Mouse (Mus musculus): ENCODE measurements around the gene Ppp2r5a. TPM values are rescaled to one million over a fixed set of nuclear protein-coding genes. Genes with fewer than 3 reads are reported as not detected.

Ppp2r5a gene
- polyA plus RNA-seq, 2 experiments = 30.3 to 40.1 TPM

GRCm38 (mm10) chr1:191304216-191304615, 98.9 kb downstream of the Ppp2r5a start:
- Histone ChIP-seq H3K27me3 (ENCODE audit: control insufficient read depth, insufficient read depth, low read length) (no peaks in the 10 kb centered on the region), H3K36me3 (ENCODE audit: control insufficient read depth, insufficient read depth, low read length) (peaks cover 12% of the 10 kb centered on the region; the same call in 1 of the 2 replicates), H3K4me2 (replicated peaks; ENCODE audit: low read depth, low read length, severe bottlenecking) (no peak overlapping the region), H3K4me1 (ENCODE audit: control insufficient read depth, insufficient read depth, low read length) (no peaks in the 10 kb centered on the region), H3K9me3 (ENCODE audit: control insufficient read depth, low read length) (no peaks in the 10 kb centered on the region), H3K4me3 (replicated peaks; ENCODE audit: low read length) (no peak overlapping the region), H3K27ac (replicated peaks; ENCODE audit: low read depth, low read length) (no peak overlapping the region), H3K9ac (ENCODE audit: low read depth, low read length, severe bottlenecking) (no peak overlapping the region)
- DNase-seq (ENCODE audit: low spot score) (no peak), ATAC-seq (ENCODE audit: low FRiP score, low read depth) (no peak)
- 64% methylated on average over 6 of the region's 6 CpGs for WGBS
- no peak for TF ChIP-seq POLR2A (IDR thresholded peaks at IDR 0.05; ENCODE audit: borderline replicate concordance, extremely low read depth, insufficient read depth, insufficient read length)

- H3K4me1 ChIP-seq (ENCODE audit: control insufficient read depth, insufficient read depth, low read length) = no peaks in the 10 kb centered on the region
- ATAC-seq (ENCODE audit: low FRiP score, low read depth) = no peak
- 67% methylated on average over 3 of the region's 3 CpGs for WGBS
- no peak overlapping the region for H3K9ac ChIP-seq (ENCODE audit: low read depth, low read length, severe bottlenecking)
- no peak overlapping the region for H3K4me3 ChIP-seq (replicated peaks; ENCODE audit: low read length)
- no peak overlapping the region for H3K4me2 ChIP-seq (replicated peaks; ENCODE audit: low read depth, low read length, severe bottlenecking)
- H3K9me3 ChIP-seq (ENCODE audit: control insufficient read depth, low read length) = no peaks in the 10 kb centered on the region
- H3K27me3 ChIP-seq (ENCODE audit: control insufficient read depth, insufficient read depth, low read length) = no peaks in the 10 kb centered on the region
- H3K36me3 ChIP-seq (ENCODE audit: control insufficient read depth, insufficient read depth, low read length) = peaks cover 12% of the 10 kb centered on the region; the same call in 1 of the 2 replicates
- no peak for TF ChIP-seq POLR2A (IDR thresholded peaks at IDR 0.05; ENCODE audit: borderline replicate concordance, extremely low read depth, insufficient read depth, insufficient read length)
- no peak overlapping the region for H3K27ac ChIP-seq (replicated peaks; ENCODE audit: low read depth, low read length)
- DNase-seq (ENCODE audit: low spot score) = no peak
Observed at GRCm38 (mm10) chr1:191303736-191304135, 99.3 kb downstream of the Ppp2r5a start.

Other genes with a start within 250 kb of the Ppp2r5a start
- not detected in 2 replicates for gene Fam71a, start 238.5 kb downstream of the Ppp2r5a start, polyA plus RNA-seq (2012; rRNA removed)
- gene Fam71a, start 238.5 kb downstream of the Ppp2r5a start, polyA plus RNA-seq (2014; fragmentation: Nextera tagmentation; extraction: Ambion mirVana) = not detected in 2 replicates
- 4.4 and 5.0 TPM in 2 replicates for gene Atf3, start 185.2 kb downstream of the Ppp2r5a start, polyA plus RNA-seq (2012; rRNA removed)
- gene Atf3, start 185.2 kb downstream of the Ppp2r5a start, polyA plus RNA-seq (2014; fragmentation: Nextera tagmentation; extraction: Ambion mirVana) = 5.6 and 5.9 TPM in 2 replicates
- gene Nenf, start 85.1 kb downstream of the Ppp2r5a start, polyA plus RNA-seq (2012; rRNA removed) = 144 and 150 TPM in 2 replicates
- gene Nenf, start 85.1 kb downstream of the Ppp2r5a start, polyA plus RNA-seq (2014; fragmentation: Nextera tagmentation; extraction: Ambion mirVana) = 149 and 152 TPM in 2 replicates
- gene Tmem206, start 77.4 kb downstream of the Ppp2r5a start, polyA plus RNA-seq (2012; rRNA removed) = 14.5 and 15.1 TPM in 2 replicates
- gene Tmem206, start 77.4 kb downstream of the Ppp2r5a start, polyA plus RNA-seq (2014; fragmentation: Nextera tagmentation; extraction: Ambion mirVana) = 16.7 and 21.3 TPM in 2 replicates
- 27.3 and 30.0 TPM in 2 replicates for gene Dtl, start 172.3 kb upstream of the Ppp2r5a start, polyA plus RNA-seq (2012; rRNA removed)
- gene Dtl, start 172.3 kb upstream of the Ppp2r5a start, polyA plus RNA-seq (2014; fragmentation: Nextera tagmentation; extraction: Ambion mirVana) = 42.9 and 47.0 TPM in 2 replicates
- gene Ints7, start 172.4 kb upstream of the Ppp2r5a start, polyA plus RNA-seq (2012; rRNA removed) = 61.8 and 72.5 TPM in 2 replicates
- gene Ints7, start 172.4 kb upstream of the Ppp2r5a start, polyA plus RNA-seq (2014; fragmentation: Nextera tagmentation; extraction: Ambion mirVana) = 39.9 and 46.1 TPM in 2 replicates

Data from limb, embryonic 14.5 days (tissue).